Mouse (Mus musculus): Measurements from ENCODE around the gene Cd248.

GRCm38 (mm10) chr19:5073518-5073917 is 5.6 kb downstream of the Cd248 start:
- no peak for TF ChIP-seq CTCF (IDR thresholded peaks at IDR 0.05; ENCODE audit: control insufficient read depth, insufficient read depth, insufficient read length)
- no peak for TF ChIP-seq USF1 (IDR thresholded peaks at IDR 0.05; ENCODE audit: low read depth)
- TF ChIP-seq MAX (IDR thresholded peaks at IDR 0.05): no peak

All from C2C12 (cell line).